Mouse (Mus musculus) ES-E14 (cell line): ENCODE data around the gene Nup153. TPM values are rescaled to one million over a fixed set of nuclear protein-coding genes. Genes with fewer than 3 reads are reported as not detected.

ENCODE experiments used
- DNase-seq: peaks from one replicate; pipeline ENCODE4 v3.0.0-alpha.2; 2013; ENCODE audit warnings: low read depth, low spot score
- H3K27ac ChIP-seq: 2 replicates; pipeline ENCODE4 v1.5.1; 2012; ENCODE audit warnings: low read depth, mild to moderate bottlenecking, low read length, moderate library complexity, mixed read lengths; ENCODE audit not compliant: poor library complexity, insufficient read depth, severe bottlenecking
- H3K36me3 ChIP-seq: 2 replicates; pipeline ENCODE4 v1.6.1; 2012; ENCODE audit warnings: mild to moderate bottlenecking, low read length, moderate library complexity, mixed read lengths; ENCODE audit not compliant: control insufficient read depth, poor library complexity, insufficient read depth, severe bottlenecking
- H3K4me1 ChIP-seq, 2 experiments: fragments of 150-350 bp in 1 of 2; sonication (generic) in 1 of 2; 2 replicates each; pipeline ENCODE4 v1.6.1; 2012; ENCODE audit warnings: low read length in 2 of 2, mild to moderate bottlenecking in 1 of 2, mixed read lengths in 1 of 2; ENCODE audit not compliant: control insufficient read depth in 2 of 2, insufficient read depth in 2 of 2, poor library complexity in 1 of 2
- H3K4me3 ChIP-seq, 2 experiments: fragments of 150-350 bp in 1 of 2; sonication (generic) in 1 of 2; 2 replicates each; pipeline ENCODE4 v1.5.1; 2012; ENCODE audit warnings: low read length in 2 of 2, low read depth in 1 of 2, mild to moderate bottlenecking in 1 of 2, mixed read lengths in 1 of 2; ENCODE audit not compliant: insufficient read depth in 1 of 2, poor library complexity in 1 of 2, severe bottlenecking in 1 of 2
- H3K9ac ChIP-seq: 2 replicates; pipeline ENCODE4 v1.6.1; 2012; ENCODE audit warnings: low read depth, mild to moderate bottlenecking, low read length, mixed read lengths; ENCODE audit not compliant: poor library complexity, insufficient read depth, severe bottlenecking
- H3K9me3 ChIP-seq: fragments of 150-350 bp; sonication (generic); 2 replicates; pipeline ENCODE4 v1.6.1; 2012; ENCODE audit warnings: low read depth, mild to moderate bottlenecking, low read length; ENCODE audit not compliant: control insufficient read depth, insufficient read depth
- CHD2 ChIP-seq: IDR thresholded peaks from 2 replicates; pipeline ENCODE4 v1.6.1; 2014; ENCODE audit warnings: mild to moderate bottlenecking, low read depth, low read length, inconsistent platforms
- HCFC1 ChIP-seq: IDR thresholded peaks from 2 replicates; pipeline ENCODE4 v1.6.1; 2012; ENCODE audit warnings: low read length, inconsistent platforms, borderline replicate concordance; ENCODE audit not compliant: insufficient read depth
- MAFK ChIP-seq: IDR thresholded peaks from 2 replicates; pipeline ENCODE4 v1.6.1; 2014; ENCODE audit warnings: mild to moderate bottlenecking, low read depth, low read length, inconsistent platforms; ENCODE audit not compliant: insufficient read depth
- ZC3H11A ChIP-seq: IDR thresholded peaks from 2 replicates; pipeline ENCODE4 v1.6.1; 2012; ENCODE audit warnings: low read depth, mild to moderate bottlenecking, inconsistent platforms, low read length, borderline replicate concordance
- ZNF384 ChIP-seq: IDR thresholded peaks from 2 replicates; pipeline ENCODE4 v1.6.1; 2012; ENCODE audit warnings: low read depth, low read length, inconsistent platforms
- in situ Hi-C, 2 experiments: fragments of 600-800 bp; cut with MboI; formaldehyde crosslinking; loops; one replicate each; pipeline ENCODE4 v1.15.1; 2025; ENCODE audit warnings: low sequenced_read_pairs in 2 of 2, inconsistent platforms in 1 of 2; ENCODE audit not compliant: unreplicated experiment in 2 of 2
- total RNA-seq: library from RNA; depleted of rRNA; stranded (reverse); fragments of 300-350 nt; gene quantifications from 2 replicates; pipeline ENCODE4 v1.2.3, GENCODE M21; 2012

Gene Nup153
- total RNA-seq, 1 experiment, result 125 TPM

GRCm38 (mm10) chr13:46743821-46744220 is 16.1 kb upstream of the Nup153 start:
- no peaks in the 10 kb centered on the region for H3K9me3 ChIP-seq
- no peaks in the 10 kb centered on the region; a peak in 1 of 4 replicates for H3K4me1 ChIP-seq
- in situ Hi-C loops, result no loop called here
- no peak for TF ChIP-seq MAFK
- no peak for TF ChIP-seq CHD2
- no peak for TF ChIP-seq ZNF384
- no peak for TF ChIP-seq ZC3H11A
- no peak for TF ChIP-seq HCFC1
- H3K27ac ChIP-seq, result no peak overlapping the region
- no peak for DNase-seq
- no peak overlapping the region for H3K9ac ChIP-seq
- H3K36me3 ChIP-seq, result no peaks in the 10 kb centered on the region
- H3K4me3 ChIP-seq, result no peak overlapping the region

- no peaks in the 10 kb centered on the region for H3K9me3 ChIP-seq
- no peak overlapping the region for H3K4me3 ChIP-seq
- H3K9ac ChIP-seq, result no peak overlapping the region
- no peak for TF ChIP-seq CHD2
- TF ChIP-seq HCFC1, result no peak
- H3K27ac ChIP-seq, result no peak overlapping the region
- no peak for DNase-seq
- no peaks in the 10 kb centered on the region; a peak in 1 of 4 replicates for H3K4me1 ChIP-seq
- H3K36me3 ChIP-seq, result no peaks in the 10 kb centered on the region
- in situ Hi-C loops, result no loop called here
Measured at GRCm38 (mm10) chr13:46742367-46742766, 14.6 kb upstream of the Nup153 start.

GRCm38 (mm10) chr13:46739426-46739825 is 11.7 kb upstream of the Nup153 start:
- no peak for DNase-seq
- H3K9ac ChIP-seq, result no peak overlapping the region
- in situ Hi-C loops, result no loop called here
- H3K4me1 ChIP-seq, result no peaks in the 10 kb centered on the region; a peak in 2 of 4 replicates
- H3K9me3 ChIP-seq, result no peaks in the 10 kb centered on the region
- H3K4me3 ChIP-seq, result no peak overlapping the region
- TF ChIP-seq CHD2 (no peak), MAFK (no peak), ZNF384 (no peak), HCFC1 (no peak), ZC3H11A (no peak)
- no peak overlapping the region for H3K27ac ChIP-seq
- no peaks in the 10 kb centered on the region for H3K36me3 ChIP-seq

- Histone ChIP-seq H3K27ac (no peak overlapping the region), H3K4me1 (no peaks in the 10 kb centered on the region; a peak in 2 of 4 replicates), H3K9me3 (no peaks in the 10 kb centered on the region), H3K36me3 (no peaks in the 10 kb centered on the region), H3K4me3 (no peak overlapping the region), H3K9ac (no peak overlapping the region)
- TF ChIP-seq ZC3H11A (no peak), MAFK (no peak)
- DNase-seq, result no peak
- in situ Hi-C loops, result no loop called here
Measured at GRCm38 (mm10) chr13:46737482-46737881, 9.7 kb upstream of the Nup153 start.

- no peak overlapping the region for H3K27ac ChIP-seq
- no peaks in the 10 kb centered on the region; a peak in 1 of 4 replicates for H3K4me1 ChIP-seq
- no peaks in the 10 kb centered on the region for H3K36me3 ChIP-seq
- H3K4me3 ChIP-seq, result peak overlapping the region; percentile 48 to 76
- in situ Hi-C loops, result no loop called here
- TF ChIP-seq MAFK, result no peak
- TF ChIP-seq ZC3H11A, result no peak
- TF ChIP-seq HCFC1, result no peak
- TF ChIP-seq CHD2, result no peak
- TF ChIP-seq ZNF384, result no peak
- peak overlapping the region; percentile 22; the same call in 1 of the 2 replicates for H3K9ac ChIP-seq
- DNase-seq, result no peak
- no peaks in the 10 kb centered on the region for H3K9me3 ChIP-seq
Measured at GRCm38 (mm10) chr13:46736479-46736865, 8.7 kb upstream of the Nup153 start.
